Mouse (Mus musculus) B cell, adult 67 days (primary cell): ENCODE data around the gene Xpnpep3. TPM values are rescaled to one million over a fixed set of nuclear protein-coding genes. Genes with fewer than 3 reads are reported as not detected.

Experiments used
- total RNA-seq, 2 experiments: library from RNA; stranded (reverse); gene quantifications; 4 replicates each; pipeline ENCODE4 v1.2.4; 2023

The Xpnpep3 gene
- 10 to 100 TPM; 18.2 to 22.6 TPM for total RNA-seq

GRCm38 (mm10) chr15:81399638-81400315 is at the start of gene Xpnpep3, which contains the start of gene St13:
Gene Xpnpep3, plus strand, starts transcription at chr15:81400138.
Gene St13, minus strand, starts transcription at chr15:81400077.

DNA sequence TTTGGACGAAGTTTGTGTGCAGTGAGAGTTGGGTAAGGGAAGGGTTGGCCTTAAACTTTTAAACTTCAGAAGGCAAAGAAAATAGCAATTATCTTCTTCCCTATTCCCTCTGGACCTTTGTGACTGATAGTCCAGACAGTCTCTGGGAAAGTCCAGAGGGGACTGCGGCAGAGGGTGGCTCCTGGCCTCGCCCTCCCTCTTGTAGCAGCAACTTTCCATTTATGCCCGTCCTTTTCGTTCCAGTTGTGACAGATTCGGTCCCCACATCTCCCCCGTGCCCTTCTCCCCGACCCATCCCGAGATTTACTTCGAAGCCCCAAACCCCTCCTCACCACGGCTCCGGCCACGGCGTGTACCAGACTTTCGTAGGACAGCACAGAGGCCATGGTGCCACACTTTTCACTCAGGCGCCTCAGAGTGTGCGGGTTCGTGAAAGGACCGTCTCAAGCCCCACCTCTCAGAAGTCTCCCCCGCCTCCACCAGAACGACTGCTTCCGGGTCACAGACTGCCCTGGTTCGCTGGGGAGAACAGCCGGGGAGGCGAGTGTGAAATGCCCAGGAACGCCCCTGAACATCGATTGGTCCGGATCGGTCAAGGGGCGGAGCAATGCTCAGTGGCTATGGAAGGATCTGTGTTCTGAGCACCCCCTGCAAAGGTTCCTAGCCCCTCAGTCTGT is 39.5 kb upstream of the Xpnpep3 start, which contains the start of gene Slc25a17:
Slc25a17 (minus strand) TSS at position 468 of the 677 bp plus-strand sequence.

GRCm38 (mm10) chr15:81408199-81408598 is 8.3 kb downstream of the Xpnpep3 start, which contains the start of gene Dnajb7:
Gene Dnajb7, minus strand, starts transcription at chr15:81408299.

GRCm38 (mm10) chr15:81465901-81466737 is 66.2 kb downstream of the Xpnpep3 start, which contains the start of gene Rbx1:
Gene Rbx1, plus strand, starts transcription at chr15:81466296.

Other genes with a start within 250 kb of the Xpnpep3 start
- gene Mrtfa, start 209.4 kb upstream of the Xpnpep3 start, total RNA-seq = 100 to 1,000 TPM; 138 to 144 TPM
- gene Mchr1, start 164.6 kb upstream of the Xpnpep3 start, total RNA-seq = not detected
- 10 to 100 TPM; 35.9 to 36.0 TPM for gene Slc25a17, start 39.3 kb upstream of the Xpnpep3 start, total RNA-seq
- 100 to 1,000 TPM; 100 to 108 TPM for gene St13, start 61 bp upstream of the Xpnpep3 start, total RNA-seq
- not detected for gene Dnajb7, start 8.2 kb downstream of the Xpnpep3 start, total RNA-seq
- 100 to 1,000 TPM in 1 of 2 experiments, 10 to 100 TPM in 1; 96.2 to 112 TPM for gene Rbx1, start 66.2 kb downstream of the Xpnpep3 start, total RNA-seq
- gene Ep300, start 185.2 kb downstream of the Xpnpep3 start, total RNA-seq = 100 to 1,000 TPM; 226 to 227 TPM